Mouse (Mus musculus) heart, embryonic 15.5 days (tissue): ENCODE data around the gene Parp6. TPM values are rescaled to one million over a fixed set of nuclear protein-coding genes. Genes with fewer than 3 reads are reported as not detected.

Experiments used
- ATAC-seq: fragments of 200-750 bp; cut with Nextera tagmentation; replicated peaks from 2 replicates; pipeline ENCODE4 v1.8.0; 2017; ENCODE audit warnings: low read depth, moderate TSS enrichment; ENCODE audit not compliant: insufficient number of reproducible peaks, insufficient read depth, low FRiP score
- H3K27ac ChIP-seq: fragments of 300-500 bp; sonication (generic); 2 replicates; pipeline ENCODE4 v1.5.1; 2015; ENCODE audit warnings: mild to moderate bottlenecking, inconsistent platforms
- H3K27me3 ChIP-seq: fragments of 300-500 bp; sonication (generic); 2 replicates; pipeline ENCODE4 v1.6.1; 2015; ENCODE audit warnings: inconsistent platforms
- H3K36me3 ChIP-seq: fragments of 300-500 bp; sonication (generic); 2 replicates; pipeline ENCODE4 v1.6.1; 2015; ENCODE audit warnings: mild to moderate bottlenecking, inconsistent platforms
- H3K4me1 ChIP-seq: fragments of 300-500 bp; sonication (generic); replicated peaks from 2 replicates; pipeline ENCODE4 v1.6.1; 2015; ENCODE audit warnings: inconsistent platforms
- H3K4me2 ChIP-seq: fragments of 300-500 bp; sonication (generic); 2 replicates; pipeline ENCODE4 v1.6.1; 2015; ENCODE audit warnings: inconsistent platforms, mild to moderate bottlenecking, moderate library complexity
- H3K4me3 ChIP-seq: fragments of 300-500 bp; sonication (generic); 2 replicates; pipeline ENCODE4 v1.5.1; 2015; ENCODE audit warnings: mild to moderate bottlenecking, inconsistent platforms
- H3K9ac ChIP-seq: fragments of 300-500 bp; sonication (generic); 2 replicates; pipeline ENCODE4 v1.6.1; 2015; ENCODE audit warnings: mild to moderate bottlenecking, inconsistent platforms
- H3K9me3 ChIP-seq: fragments of 300-500 bp; sonication (generic); replicated peaks from 2 replicates; pipeline ENCODE4 v1.6.1; 2016; ENCODE audit warnings: inconsistent platforms
- WGBS: fragments of 180-500 bp; shearing (Covaris S2); methylation state at CpG from one replicate; pipeline ENCODE4 v1.1.7; 2015; ENCODE audit warnings: mixed read lengths; 5-methylcytosine and 5-hydroxymethylcytosine counted together
- polyA plus RNA-seq: library from polyadenylated mRNA; unstranded; fragments of >200 nt; fragmentation: Nextera tagmentation; extraction: Ambion mirVana; gene quantifications from 2 replicates; pipeline ENCODE4 v1.2.1, GENCODE M21; 2015

Gene Parp6
- polyA plus RNA-seq, 1 experiment from 2014 or later, result 14.0 TPM

DNA sequence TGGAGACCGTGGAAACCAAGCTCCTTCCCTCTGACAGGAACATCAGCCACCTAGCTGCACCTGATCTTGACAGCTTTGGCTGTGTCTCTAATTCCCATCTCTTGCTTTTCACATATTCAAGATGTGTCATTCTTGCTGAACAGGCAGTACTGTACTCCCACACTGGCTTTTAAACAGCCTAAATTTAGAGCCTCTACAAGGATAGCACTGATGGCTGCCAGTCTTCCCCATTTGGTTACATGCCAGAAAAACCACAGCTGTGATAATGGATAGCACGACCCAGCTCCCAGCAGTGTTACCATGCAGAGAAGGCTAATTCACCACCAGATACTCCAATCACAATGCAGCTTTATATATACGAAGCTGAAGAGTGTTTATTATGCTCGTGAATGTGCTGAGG is 50.2 kb downstream of the Parp6 start:
- Histone ChIP-seq H3K9me3 (no peaks in the 10 kb centered on the region), H3K36me3 (peaks cover 82% of the 10 kb centered on the region), H3K4me1 (peaks cover 71% of the 10 kb centered on the region), H3K9ac (no peak overlapping the region), H3K27ac (peak overlapping the region; percentile 77), H3K27me3 (no peaks in the 10 kb centered on the region), H3K4me3 (no peak overlapping the region), H3K4me2 (no peak overlapping the region)
- 42% methylated on average over 4 of the region's 4 CpGs for WGBS
- ATAC-seq, result peak; percentile 73

DNA sequence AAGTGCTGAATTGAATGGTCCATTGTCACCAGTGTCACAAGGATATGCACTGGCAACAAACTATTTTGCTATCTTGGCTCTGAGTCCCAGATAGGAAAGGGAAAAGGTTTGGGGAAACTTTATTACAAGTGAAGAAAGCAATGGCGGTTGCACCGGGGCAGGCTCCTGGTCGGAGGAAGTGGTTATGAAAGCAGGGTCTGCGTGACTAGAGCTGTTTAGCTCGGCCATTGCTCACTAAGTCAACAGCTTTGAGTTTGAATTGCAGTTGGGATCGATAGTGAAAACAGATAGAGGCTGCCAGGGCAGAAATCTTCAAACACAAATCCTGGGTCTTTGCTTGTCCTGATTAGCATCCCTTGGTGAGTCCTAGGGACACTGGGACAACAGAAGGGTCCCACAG is 50.8 kb downstream of the Parp6 start:
- no peaks in the 10 kb centered on the region for H3K9me3 ChIP-seq
- no peaks in the 10 kb centered on the region for H3K27me3 ChIP-seq
- no peak overlapping the region for H3K4me2 ChIP-seq
- no peak overlapping the region for H3K4me3 ChIP-seq
- peak overlapping the region; percentile 77 for H3K27ac ChIP-seq
- 77% methylated on average over 6 of the region's 6 CpGs for WGBS
- peaks cover 88% of the 10 kb centered on the region for H3K36me3 ChIP-seq
- H3K4me1 ChIP-seq, result peaks cover 71% of the 10 kb centered on the region
- ATAC-seq, result no peak
- H3K9ac ChIP-seq, result no peak overlapping the region

DNA sequence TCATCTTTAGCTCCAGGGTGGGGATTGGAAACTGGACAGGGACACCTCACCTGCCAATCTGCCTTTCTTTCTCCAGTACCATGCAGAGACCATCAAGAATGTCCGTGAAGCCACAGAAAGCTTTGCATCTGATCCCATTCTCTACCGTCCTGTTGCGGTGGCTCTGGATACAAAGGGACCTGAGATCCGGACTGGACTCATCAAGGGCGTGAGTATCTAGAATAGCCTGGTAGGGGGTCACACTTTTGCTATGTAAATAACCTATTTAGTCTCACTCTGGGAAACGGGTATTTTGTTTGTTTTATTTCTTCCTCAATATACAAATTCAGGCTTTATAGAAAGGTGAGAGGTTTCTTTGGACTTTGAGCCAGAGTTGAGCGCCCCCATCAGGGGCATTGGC is 51.4 kb downstream of the Parp6 start:
- Histone ChIP-seq H3K27me3 (no peaks in the 10 kb centered on the region), H3K9me3 (no peaks in the 10 kb centered on the region), H3K27ac (no peak overlapping the region), H3K4me3 (no peak overlapping the region), H3K4me1 (peaks cover 68% of the 10 kb centered on the region), H3K4me2 (no peak overlapping the region), H3K36me3 (peaks cover 91% of the 10 kb centered on the region), H3K9ac (no peak overlapping the region)
- no peak for ATAC-seq
- 88% methylated on average over 7 of the region's 7 CpGs for WGBS

DNA sequence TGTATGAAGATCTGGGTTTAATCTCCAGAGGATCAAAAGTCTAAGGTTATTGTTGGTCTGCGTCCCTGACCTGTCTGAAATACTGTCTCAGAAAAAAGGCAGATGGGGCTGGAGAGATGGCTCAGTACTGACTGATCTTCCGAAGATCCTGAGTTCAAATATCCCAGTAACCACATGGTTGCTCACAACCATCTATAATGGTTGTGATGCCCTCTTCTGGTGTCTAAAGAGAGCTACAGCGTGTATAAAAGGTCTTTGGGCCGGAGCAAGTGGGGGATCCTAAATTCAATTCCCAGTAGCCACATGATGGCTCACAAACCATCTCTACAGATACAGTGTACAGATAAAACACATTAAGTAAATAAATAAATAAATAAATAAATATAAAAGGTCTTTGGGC is 52.1 kb downstream of the Parp6 start:
- Histone ChIP-seq H3K4me1 (peaks cover 61% of the 10 kb centered on the region), H3K4me3 (no peak overlapping the region), H3K27ac (no peak overlapping the region), H3K27me3 (no peaks in the 10 kb centered on the region), H3K36me3 (peaks cover 90% of the 10 kb centered on the region), H3K4me2 (no peak overlapping the region), H3K9me3 (no peaks in the 10 kb centered on the region), H3K9ac (no peak overlapping the region)
- ATAC-seq, result no peak
- WGBS, result 81% methylated on average over 4 of the region's 4 CpGs

DNA sequence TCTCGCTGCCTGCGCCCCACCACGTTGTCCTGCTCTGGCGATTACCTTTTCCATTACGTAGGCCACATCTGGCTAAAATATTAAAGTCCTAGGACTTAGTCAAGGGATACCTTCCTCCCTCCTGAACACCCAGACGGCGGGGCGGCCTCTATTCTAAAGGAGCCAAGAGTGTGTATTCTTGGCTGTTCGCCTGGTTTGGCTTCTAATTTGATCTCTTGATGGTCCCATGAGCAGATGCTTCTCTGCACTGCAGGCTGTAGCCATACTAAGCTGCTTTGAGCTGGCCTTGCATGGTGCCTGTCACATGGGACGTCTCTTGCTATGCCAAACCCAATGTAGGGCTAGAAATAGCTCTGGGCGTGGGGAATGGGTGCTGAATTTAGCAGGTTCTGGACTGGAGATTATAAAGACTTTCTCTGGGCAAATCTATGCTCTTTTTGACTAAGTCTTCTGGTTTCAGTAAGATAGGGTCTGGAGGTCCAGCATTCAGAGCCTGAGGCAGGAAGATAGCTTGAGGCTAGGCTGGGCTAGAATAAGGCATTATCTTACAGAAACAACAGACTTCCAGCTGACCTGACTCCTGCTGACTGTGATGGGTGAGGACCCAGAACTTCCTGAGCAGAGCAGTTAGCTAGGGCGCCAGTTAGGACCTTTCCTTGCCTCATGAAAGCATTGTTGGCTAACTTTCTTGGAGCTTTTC is 55.3 kb downstream of the Parp6 start:
- WGBS, result 65% methylated on average over 12 of the region's 12 CpGs
- no peaks in the 10 kb centered on the region for H3K9me3 ChIP-seq
- H3K27me3 ChIP-seq, result no peaks in the 10 kb centered on the region
- H3K4me3 ChIP-seq, result no peak overlapping the region
- H3K27ac ChIP-seq, result peak overlapping the region; percentile 67
- no peak overlapping the region for H3K4me2 ChIP-seq
- H3K36me3 ChIP-seq, result peaks cover 99% of the 10 kb centered on the region
- 0 out of 2 replicates have a peak, but pooled peaks have one; percentile 33 for ATAC-seq
- peaks cover 41% of the 10 kb centered on the region for H3K4me1 ChIP-seq
- no peak overlapping the region for H3K9ac ChIP-seq

DNA sequence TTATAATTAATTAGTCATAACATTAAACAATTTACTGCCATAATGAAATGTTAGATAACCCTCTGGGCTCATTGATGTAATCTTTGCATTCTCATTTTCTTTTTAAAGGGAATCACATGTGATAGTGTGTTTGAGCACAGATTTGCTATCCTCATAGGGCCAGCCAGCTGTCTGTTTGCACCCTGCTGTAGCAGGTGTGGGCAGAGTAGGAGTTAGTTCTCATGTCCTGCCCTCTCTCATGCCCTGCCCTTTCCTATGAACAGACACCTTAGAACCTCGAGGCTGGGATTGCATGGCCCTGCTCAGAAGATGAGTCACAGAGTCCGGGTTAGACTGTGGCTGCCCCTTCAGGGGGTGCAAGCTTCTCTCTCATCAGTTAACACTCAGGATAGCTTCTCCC is 56.3 kb downstream of the Parp6 start:
- Histone ChIP-seq H3K27me3 (no peaks in the 10 kb centered on the region), H3K36me3 (peaks cover 98% of the 10 kb centered on the region), H3K4me1 (peaks cover 32% of the 10 kb centered on the region), H3K9ac (no peak overlapping the region), H3K4me2 (no peak overlapping the region), H3K4me3 (no peak overlapping the region), H3K27ac (no peak overlapping the region), H3K9me3 (no peaks in the 10 kb centered on the region)
- no peak for ATAC-seq
- WGBS, result 47% methylated on average over 2 of the region's 2 CpGs

DNA sequence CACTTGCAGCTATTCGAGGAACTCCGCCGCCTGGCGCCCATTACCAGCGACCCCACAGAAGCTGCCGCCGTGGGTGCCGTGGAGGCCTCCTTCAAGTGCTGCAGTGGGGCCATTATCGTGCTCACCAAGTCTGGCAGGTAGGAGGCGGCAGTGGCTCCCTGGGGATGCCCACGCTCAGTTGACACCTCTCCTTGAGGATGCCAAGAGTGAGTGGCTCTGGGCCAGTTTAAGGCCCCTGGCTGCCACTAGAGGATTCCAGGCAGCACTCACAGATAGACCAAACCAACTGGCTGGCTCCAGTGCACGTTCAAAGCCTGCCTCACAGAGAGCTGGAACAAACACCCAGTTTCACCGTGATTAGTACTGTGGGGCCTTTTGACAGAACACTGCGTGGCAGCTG is 58.5 kb downstream of the Parp6 start:
- Histone ChIP-seq H3K9ac (no peak overlapping the region), H3K36me3 (peaks cover 88% of the 10 kb centered on the region), H3K27me3 (peaks cover 4% of the 10 kb centered on the region; the same call in 1 of the 2 replicates), H3K4me2 (no peak overlapping the region), H3K9me3 (no peaks in the 10 kb centered on the region), H3K4me3 (no peak overlapping the region), H3K4me1 (peaks cover 44% of the 10 kb centered on the region), H3K27ac (peak overlapping the region; percentile 56)
- ATAC-seq, result no peak
- 77% methylated on average over 14 of the region's 14 CpGs for WGBS

DNA sequence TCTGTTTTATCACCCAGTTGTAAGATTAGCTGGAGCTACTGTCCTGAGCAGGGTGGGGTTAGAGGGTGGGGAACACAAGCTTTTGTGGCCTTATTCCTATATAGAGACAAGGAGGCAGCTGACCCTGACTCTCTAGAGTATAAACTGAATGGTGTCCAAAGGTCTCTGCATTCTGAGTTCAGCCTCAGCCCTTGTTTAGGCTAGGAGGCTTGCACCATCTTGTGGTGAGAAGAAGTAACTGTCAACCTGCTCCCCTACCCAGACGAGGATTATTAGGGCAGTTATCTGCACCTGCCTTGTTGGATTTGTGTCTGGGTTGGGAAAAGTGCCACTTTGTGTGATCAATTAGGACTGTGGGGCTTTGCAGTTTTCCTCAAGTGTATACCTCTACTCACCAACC is 61.2 kb downstream of the Parp6 start:
- H3K9me3 ChIP-seq, result no peaks in the 10 kb centered on the region
- peaks cover 17% of the 10 kb centered on the region for H3K27me3 ChIP-seq
- no peak overlapping the region for H3K4me2 ChIP-seq
- H3K27ac ChIP-seq, result no peak overlapping the region
- ATAC-seq, result no peak
- 21% methylated on average over 1 of the region's 1 CpGs for WGBS
- H3K9ac ChIP-seq, result no peak overlapping the region
- no peak overlapping the region for H3K4me3 ChIP-seq
- peaks cover 21% of the 10 kb centered on the region for H3K4me1 ChIP-seq
- peaks cover 61% of the 10 kb centered on the region for H3K36me3 ChIP-seq

DNA sequence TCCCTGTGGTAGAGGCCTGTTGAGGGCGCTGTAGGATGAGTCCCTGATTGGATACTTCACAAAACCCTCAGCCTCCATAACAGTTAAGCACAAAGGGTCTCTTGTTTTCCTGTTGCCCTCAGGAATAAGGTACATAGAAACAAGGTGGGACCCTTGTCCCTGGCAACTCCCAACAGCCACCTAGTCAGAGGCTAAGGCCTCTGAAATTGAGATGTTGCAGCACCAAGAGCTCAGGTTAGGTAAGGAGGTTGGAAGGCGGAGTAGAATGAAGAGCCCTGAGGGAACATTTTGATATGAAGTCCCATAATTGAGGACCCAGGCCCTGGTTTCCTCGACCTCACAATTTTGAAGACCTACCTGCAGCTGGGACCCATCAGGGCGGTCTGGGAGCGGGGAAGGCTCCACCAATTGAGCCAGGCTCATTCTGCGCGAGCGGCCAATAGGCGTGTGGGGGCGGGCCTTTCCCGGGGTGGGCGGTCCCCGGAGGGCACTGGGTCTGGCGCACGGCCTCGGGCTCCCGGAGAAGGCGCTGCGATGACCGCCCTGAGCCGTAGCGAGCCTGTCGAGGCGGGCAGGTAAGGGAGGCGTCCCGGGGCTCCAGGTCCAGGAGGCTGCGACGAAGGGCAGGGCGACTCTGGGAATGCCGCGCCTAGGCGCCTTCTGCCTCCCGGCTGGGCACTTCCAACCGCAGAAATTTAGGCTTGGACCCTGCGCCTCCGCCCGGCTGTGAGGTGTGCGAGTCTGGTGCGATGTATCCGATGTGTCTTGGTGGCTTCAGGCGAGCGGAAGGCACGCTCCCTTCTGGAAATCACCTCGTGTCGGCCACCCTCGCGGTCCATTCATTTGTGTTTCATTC is 62.8 kb downstream of the Parp6 start, which contains the start of gene Gramd2:
Gene Gramd2, plus strand, starts transcription at position 467 of the 856 bp plus-strand sequence.
- WGBS, result 3% methylated on average over 47 of the region's 47 CpGs
- Histone ChIP-seq H3K4me2 (peak within 1 kb of the TSS; percentile 97), H3K4me1 (peaks cover 21% of the 10 kb centered on the region), H3K9ac (peak within 1 kb of the TSS; percentile 57), H3K9me3 (no peaks in the 10 kb centered on the region), H3K36me3 (peaks cover 46% of the 10 kb centered on the region), H3K27ac (no peak within 1 kb of the TSS; the same call in 1 of the 2 replicates), H3K27me3 (peaks cover 17% of the 10 kb centered on the region), H3K4me3 (peak within 1 kb of the TSS; percentile 49)
- ATAC-seq, result peak; percentile 94

DNA sequence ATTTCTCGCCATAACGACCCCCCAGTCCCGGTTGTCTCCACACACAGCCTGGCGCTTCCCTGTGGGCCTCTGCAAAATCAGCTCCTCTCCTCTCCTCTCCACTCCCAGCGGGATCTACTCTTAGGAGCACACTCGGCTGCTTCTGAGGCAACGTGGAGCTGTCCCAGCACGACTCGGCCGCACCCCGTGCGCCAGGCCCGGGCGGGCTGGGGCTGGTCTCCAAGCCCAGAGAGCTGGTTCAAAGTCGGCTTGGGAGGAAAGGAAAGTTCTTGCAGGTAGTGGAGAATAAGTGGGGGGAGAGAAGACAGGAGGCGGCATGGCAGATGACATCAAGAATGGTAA is 63.4 kb downstream of the Parp6 start:
- ATAC-seq, result peak; percentile 14; the same call in 1 of the 2 replicates
- H3K27me3 ChIP-seq, result peaks cover 17% of the 10 kb centered on the region
- peaks cover 40% of the 10 kb centered on the region for H3K36me3 ChIP-seq
- peaks cover 18% of the 10 kb centered on the region for H3K4me1 ChIP-seq
- peak overlapping the region; percentile 49 for H3K4me3 ChIP-seq
- peak overlapping the region; percentile 57 for H3K9ac ChIP-seq
- H3K9me3 ChIP-seq, result no peaks in the 10 kb centered on the region
- 19% methylated on average over 16 of the region's 16 CpGs for WGBS
- peak overlapping the region; percentile 97 for H3K4me2 ChIP-seq
- H3K27ac ChIP-seq, result no peak overlapping the region

DNA sequence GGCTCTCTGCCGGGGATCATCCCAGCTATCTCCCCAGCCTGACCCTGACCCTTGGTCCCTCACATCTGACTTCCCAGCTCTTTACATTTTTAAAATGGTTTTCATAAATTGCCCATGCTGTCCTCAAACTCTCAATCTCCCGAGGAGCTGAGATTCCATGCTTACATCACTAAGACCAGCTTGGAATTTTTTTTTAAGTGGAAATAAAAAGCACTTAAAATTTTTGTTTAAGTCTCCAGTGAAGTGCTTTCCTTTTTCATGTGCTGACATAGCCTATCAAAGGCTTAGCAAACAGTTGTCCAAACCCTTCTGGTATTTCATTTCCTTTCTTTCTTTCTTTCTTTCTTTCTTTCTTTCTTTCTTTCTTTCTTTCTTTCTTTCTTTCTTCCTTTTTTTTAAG is 66.9 kb downstream of the Parp6 start:
- Histone ChIP-seq H3K4me1 (peaks cover 13% of the 10 kb centered on the region), H3K27ac (no peak overlapping the region), H3K9ac (no peak overlapping the region), H3K9me3 (no peaks in the 10 kb centered on the region), H3K36me3 (peaks cover 7% of the 10 kb centered on the region; the same call in 1 of the 2 replicates), H3K27me3 (peaks cover 17% of the 10 kb centered on the region), H3K4me3 (no peak overlapping the region), H3K4me2 (no peak overlapping the region)
- no peak for ATAC-seq
- 54% methylated on average over 2 of the region's 2 CpGs for WGBS
